Mouse (Mus musculus) hindbrain, embryonic 16.5 days (tissue): ENCODE data around the gene Plppr1. TPM values are rescaled to one million over a fixed set of nuclear protein-coding genes. Genes with fewer than 3 reads are reported as not detected.
"Not testable (repeated sequence)": the region's sequence is repeated elsewhere in the genome, so short reads cannot be mapped to it uniquely, and the experiment has no call there.

Experiments
- ATAC-seq: fragments of 200-750 bp; cut with Nextera tagmentation; 2 replicates; pipeline ENCODE4 v1.8.0; 2017; ENCODE audit warnings: moderate TSS enrichment, moderate library complexity
- H3K27ac ChIP-seq: fragments of 300-500 bp; sonication (generic); 2 replicates; pipeline ENCODE4 v1.5.1; 2014; ENCODE audit warnings: low read depth, mild to moderate bottlenecking, control low read depth, low read length, moderate library complexity
- H3K27me3 ChIP-seq: fragments of 300-500 bp; sonication (generic); replicated peaks from 2 replicates; pipeline ENCODE4 v1.6.1; 2014; ENCODE audit warnings: low read length; ENCODE audit not compliant: control insufficient read depth, insufficient read depth
- H3K36me3 ChIP-seq: fragments of 300-500 bp; sonication (generic); 2 replicates; pipeline ENCODE4 v1.6.1; 2014; ENCODE audit warnings: mild to moderate bottlenecking, low read length, moderate library complexity, mixed read lengths; ENCODE audit not compliant: control insufficient read depth, insufficient read depth
- H3K4me1 ChIP-seq: fragments of 300-500 bp; sonication (generic); 2 replicates; pipeline ENCODE4 v1.6.1; 2014; ENCODE audit warnings: low read depth, low read length; ENCODE audit not compliant: control insufficient read depth, insufficient read depth
- H3K4me2 ChIP-seq: fragments of 300-500 bp; sonication (generic); 2 replicates; pipeline ENCODE4 v1.6.1; 2014; ENCODE audit warnings: mild to moderate bottlenecking, low read length, control low read depth, moderate library complexity
- H3K4me3 ChIP-seq: fragments of 300-500 bp; sonication (generic); 2 replicates; pipeline ENCODE4 v1.5.1; 2014; ENCODE audit warnings: mild to moderate bottlenecking, low read length, control low read depth, moderate library complexity
- H3K9ac ChIP-seq: fragments of 300-500 bp; sonication (generic); 2 replicates; pipeline ENCODE4 v1.6.1; 2014; ENCODE audit warnings: low read depth, mild to moderate bottlenecking, control low read depth, low read length, moderate library complexity
- H3K9me3 ChIP-seq: fragments of 300-500 bp; sonication (generic); 2 replicates; pipeline ENCODE4 v1.6.1; 2014; ENCODE audit warnings: mild to moderate bottlenecking, low read length, moderate library complexity; ENCODE audit not compliant: control insufficient read depth
- WGBS: fragments of 180-500 bp; shearing (Covaris S2); extraction: QIAGEN DNeasy Blood & Tissue Kit; methylation state at CpG from one replicate; pipeline ENCODE4 v1.1.7; 2014; 5-methylcytosine and 5-hydroxymethylcytosine counted together
- polyA plus RNA-seq: library from polyadenylated mRNA; unstranded; fragments of >200 nt; fragmentation: Nextera tagmentation; extraction: Ambion mirVana; gene quantifications from 2 replicates; pipeline ENCODE4 v1.2.1, GENCODE M21; 2015

The Plppr1 gene
- polyA plus RNA-seq, 1 experiment from 2014 or later = 67.3 TPM

GRCm38 (mm10) chr4:49348677-49349076, 289.6 kb downstream of the Plppr1 start:
- WGBS = 34% methylated on average over 2 of the region's 2 CpGs

GRCm38 (mm10) chr4:49350470-49350869, 291.4 kb downstream of the Plppr1 start:
- Histone ChIP-seq H3K27ac (no peak overlapping the region), H3K36me3 (no peaks in the 10 kb centered on the region), H3K27me3 (no peaks in the 10 kb centered on the region), H3K4me1 (no peaks in the 10 kb centered on the region), H3K4me2 (no peak overlapping the region), H3K9ac (no peak overlapping the region), H3K4me3 (no peak overlapping the region), H3K9me3 (no peaks in the 10 kb centered on the region)
- ATAC-seq = no peak
- 89% methylated on average over 4 of the region's 4 CpGs for WGBS

More at GRCm38 (mm10) chr4:49348677-49349076, 289.6 kb downstream of the Plppr1 start:
- no peaks in the 10 kb centered on the region for H3K27me3 ChIP-seq
- no peak overlapping the region for H3K4me3 ChIP-seq
- ATAC-seq = peak; percentile 50; the same call in 1 of the 2 replicates
- no peak overlapping the region for H3K4me2 ChIP-seq
- no peaks in the 10 kb centered on the region for H3K9me3 ChIP-seq
- no peaks in the 10 kb centered on the region for H3K36me3 ChIP-seq
- no peak overlapping the region for H3K27ac ChIP-seq
- H3K4me1 ChIP-seq = no peaks in the 10 kb centered on the region
- H3K9ac ChIP-seq = no peak overlapping the region

DNA sequence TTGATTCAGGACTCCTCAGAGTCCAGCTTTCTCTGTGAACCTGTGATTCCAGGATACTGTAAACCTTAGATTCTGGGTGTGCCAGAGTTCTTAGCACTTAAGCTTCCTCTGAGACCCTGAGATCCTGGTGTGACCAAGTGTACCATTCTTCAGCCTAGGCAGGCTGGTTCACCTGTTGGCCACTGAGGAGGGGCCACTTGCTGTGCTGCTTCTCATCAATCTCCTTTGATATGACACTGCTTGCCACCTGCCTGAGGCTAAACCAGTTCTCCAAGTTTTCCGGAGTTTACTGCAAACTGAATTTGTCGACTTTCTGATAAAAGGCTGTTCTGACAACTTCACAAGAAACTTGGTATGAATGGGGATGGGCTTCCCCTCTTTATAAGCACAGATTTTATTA, 298.0 kb downstream of the Plppr1 start:
- Histone ChIP-seq H3K36me3 (no peaks in the 10 kb centered on the region), H3K4me2 (no peak overlapping the region), H3K27ac (no peak overlapping the region), H3K27me3 (no peaks in the 10 kb centered on the region), H3K4me1 (no peaks in the 10 kb centered on the region), H3K9ac (no peak overlapping the region), H3K9me3 (no peaks in the 10 kb centered on the region), H3K4me3 (no peak overlapping the region)
- 76% methylated on average over 2 of the region's 2 CpGs for WGBS
- no peak for ATAC-seq

DNA sequence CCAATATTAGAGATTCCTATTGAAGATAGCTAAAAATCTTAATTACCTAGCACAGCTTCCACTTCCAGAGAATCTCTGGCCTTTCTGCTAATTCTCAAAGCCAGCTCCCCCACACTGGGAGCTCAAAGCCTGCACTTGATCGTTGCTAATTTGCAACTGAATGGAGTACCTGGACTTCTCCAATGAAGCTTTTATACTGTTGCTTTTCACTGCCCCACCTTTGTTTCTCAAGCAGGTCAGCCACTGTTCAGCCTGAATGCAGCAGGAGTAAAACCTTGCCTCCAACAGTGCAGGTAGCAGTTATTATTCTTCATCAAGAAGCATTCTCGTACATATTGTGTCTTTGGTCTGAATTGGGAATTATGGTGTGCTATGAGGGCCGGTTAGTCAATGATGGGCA, 309.0 kb downstream of the Plppr1 start:
- WGBS = 89% methylated on average over 3 of the region's 3 CpGs
- not testable (repeated sequence) for H3K27me3 ChIP-seq, H3K4me3 ChIP-seq, H3K4me1 ChIP-seq, H3K27ac ChIP-seq, H3K9ac ChIP-seq, H3K4me2 ChIP-seq, ATAC-seq, H3K36me3 ChIP-seq, H3K9me3 ChIP-seq

- WGBS = 82% methylated on average over 1 of the region's 2 CpGs
- H3K4me3 ChIP-seq, H3K36me3 ChIP-seq, H3K9me3 ChIP-seq, H3K27ac ChIP-seq, H3K4me1 ChIP-seq, ATAC-seq, H3K4me2 ChIP-seq, H3K9ac ChIP-seq, H3K27me3 ChIP-seq: not testable (repeated sequence)
Measured at GRCm38 (mm10) chr4:49383576-49384318, 324.7 kb downstream of the Plppr1 start.

DNA sequence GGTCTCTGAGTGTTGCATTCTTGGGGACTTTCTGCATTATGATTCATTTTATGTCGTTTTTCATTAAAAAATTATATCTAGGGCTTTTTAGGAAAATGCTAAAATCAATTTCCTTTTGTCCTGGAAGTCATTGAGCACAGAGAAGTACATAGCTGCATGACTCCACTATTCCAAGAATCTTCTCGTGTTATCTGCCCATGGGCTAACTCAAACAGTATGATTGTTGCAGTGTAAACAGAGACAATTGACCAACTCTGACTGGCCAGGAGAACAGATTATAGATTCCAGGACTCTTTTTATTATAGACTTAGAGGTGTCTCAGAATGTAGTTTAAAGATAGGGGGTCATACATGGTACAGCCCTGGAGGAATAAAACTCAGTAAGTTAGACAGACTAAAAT, 327.8 kb downstream of the Plppr1 start:
- no peak for ATAC-seq
- no peaks in the 10 kb centered on the region for H3K4me1 ChIP-seq
- H3K4me2 ChIP-seq = no peak overlapping the region
- no peaks in the 10 kb centered on the region for H3K27me3 ChIP-seq
- H3K27ac ChIP-seq = no peak overlapping the region
- H3K9ac ChIP-seq = no peak overlapping the region
- no peak overlapping the region for H3K4me3 ChIP-seq
- H3K36me3 ChIP-seq = no peaks in the 10 kb centered on the region
- no peaks in the 10 kb centered on the region for H3K9me3 ChIP-seq
- WGBS = 61% methylated on average over 2 of the region's 2 CpGs
